Mouse (Mus musculus) heart, embryonic 12.5 days (tissue): ENCODE data around the gene Fbln1. TPM values are rescaled to one million over a fixed set of nuclear protein-coding genes. Genes with fewer than 3 reads are reported as not detected.

Experiments
- ATAC-seq: fragments of 200-750 bp; cut with Nextera tagmentation; 2 replicates; pipeline ENCODE4 v1.8.0; 2017; ENCODE audit warnings: moderate TSS enrichment, moderate library complexity; ENCODE audit not compliant: insufficient number of reproducible peaks, low FRiP score
- H3K27ac ChIP-seq: fragments of 300-500 bp; sonication (generic); 2 replicates; pipeline ENCODE4 v1.5.1; 2016; ENCODE audit warnings: mild to moderate bottlenecking, moderate library complexity; ENCODE audit not compliant: poor library complexity, severe bottlenecking
- H3K27me3 ChIP-seq: fragments of 300-500 bp; sonication (generic); replicated peaks from 2 replicates; pipeline ENCODE4 v1.6.1; 2016; ENCODE audit warnings: mild to moderate bottlenecking, moderate library complexity
- H3K36me3 ChIP-seq: fragments of 300-500 bp; sonication (generic); 2 replicates; pipeline ENCODE4 v1.6.1; 2016; ENCODE audit warnings: mild to moderate bottlenecking, moderate library complexity
- H3K4me1 ChIP-seq: fragments of 300-500 bp; sonication (generic); replicated peaks from 2 replicates; pipeline ENCODE4 v1.6.1; 2016; ENCODE audit warnings: mild to moderate bottlenecking
- H3K4me2 ChIP-seq: fragments of 300-500 bp; sonication (generic); 2 replicates; pipeline ENCODE4 v1.6.1; 2016; ENCODE audit warnings: mild to moderate bottlenecking, moderate library complexity
- H3K4me3 ChIP-seq: fragments of 300-500 bp; sonication (generic); 2 replicates; pipeline ENCODE4 v1.5.1; 2016; ENCODE audit warnings: mild to moderate bottlenecking
- H3K9ac ChIP-seq: fragments of 300-500 bp; sonication (generic); 2 replicates; pipeline ENCODE4 v1.6.1; 2016; ENCODE audit warnings: mild to moderate bottlenecking, moderate library complexity
- H3K9me3 ChIP-seq: fragments of 300-500 bp; sonication (generic); replicated peaks from 2 replicates; pipeline ENCODE4 v1.6.1; 2016; ENCODE audit warnings: mild to moderate bottlenecking, moderate library complexity
- WGBS: fragments of 180-500 bp; shearing (Covaris S2); methylation state at CpG from one replicate; pipeline ENCODE4 v1.1.7; 2016; 5-methylcytosine and 5-hydroxymethylcytosine counted together
- polyA plus RNA-seq: library from polyadenylated mRNA; unstranded; fragments of >200 nt; fragmentation: Nextera tagmentation; extraction: Ambion mirVana; gene quantifications from 2 replicates; pipeline ENCODE4 v1.2.1, GENCODE M21; 2016

Fbln1 gene
- polyA plus RNA-seq, 1 experiment from 2014 or later, result 142 TPM

DNA sequence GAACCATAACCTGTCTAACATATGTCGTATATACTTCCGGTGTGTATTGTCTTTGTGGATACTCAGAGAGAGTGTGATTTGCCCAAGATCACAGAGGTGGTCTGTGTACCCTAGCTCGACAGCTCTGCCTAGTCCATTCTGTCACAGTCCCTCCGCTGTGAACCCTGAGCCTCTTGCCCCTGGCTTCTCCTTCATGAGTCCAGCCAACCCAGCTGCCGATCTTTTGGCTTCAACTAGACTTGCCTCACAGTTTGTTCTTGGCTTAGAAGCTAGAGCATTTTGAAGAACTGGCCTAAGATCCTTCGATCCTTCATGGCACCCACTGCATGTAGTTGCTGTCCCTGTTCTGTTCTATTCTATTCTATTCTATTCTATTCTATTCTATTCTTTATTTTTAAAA, 46.7 kb downstream of the Fbln1 start:
- WGBS, result 91% methylated on average over 6 of the region's 6 CpGs
- no peak overlapping the region for H3K27ac ChIP-seq
- H3K9me3 ChIP-seq, result no peaks in the 10 kb centered on the region
- no peak overlapping the region for H3K4me2 ChIP-seq
- H3K4me3 ChIP-seq, result no peak overlapping the region
- no peaks in the 10 kb centered on the region for H3K4me1 ChIP-seq
- no peak for ATAC-seq
- H3K36me3 ChIP-seq, result peaks cover 40% of the 10 kb centered on the region
- no peak overlapping the region for H3K9ac ChIP-seq
- peaks cover 5% of the 10 kb centered on the region; the same call in 1 of the 2 replicates for H3K27me3 ChIP-seq

DNA sequence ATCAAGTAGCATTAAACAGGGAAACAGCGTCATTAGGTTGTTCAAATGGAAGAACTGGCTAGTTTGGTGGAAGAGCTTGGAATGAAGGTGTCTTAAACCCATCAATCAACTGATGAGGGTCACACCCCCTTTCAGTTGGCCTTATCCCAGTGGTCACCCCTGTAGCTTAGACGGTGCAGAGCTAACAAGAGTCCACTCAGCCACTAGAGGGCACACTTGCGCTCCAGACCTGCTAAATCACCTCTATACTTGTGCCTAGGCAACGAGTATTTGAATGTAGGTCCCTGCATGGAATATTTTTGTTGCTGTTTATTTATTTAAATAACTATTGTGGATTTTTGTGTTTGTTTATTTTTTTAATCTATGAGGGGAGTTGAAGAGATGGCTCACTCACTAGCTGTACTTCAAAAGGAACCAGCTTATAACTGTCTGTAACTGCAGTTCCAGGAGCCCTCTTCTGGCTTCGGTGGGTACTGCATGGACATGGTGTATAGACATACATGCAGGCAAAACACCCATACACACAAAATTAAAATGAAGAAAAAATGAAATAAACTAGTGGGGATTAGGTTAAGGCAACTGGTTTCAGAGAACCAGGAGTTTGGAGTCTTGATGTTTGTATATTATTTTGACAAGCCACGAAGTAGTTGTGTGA, 52.2 kb downstream of the Fbln1 start:
- H3K4me3 ChIP-seq, result no peak overlapping the region
- no peak overlapping the region for H3K27ac ChIP-seq
- no peak for ATAC-seq
- no peaks in the 10 kb centered on the region for H3K27me3 ChIP-seq
- H3K4me2 ChIP-seq, result no peak overlapping the region
- H3K9me3 ChIP-seq, result peaks cover 6% of the 10 kb centered on the region
- 63% methylated on average over 6 of the region's 6 CpGs for WGBS
- H3K36me3 ChIP-seq, result peaks cover 12% of the 10 kb centered on the region
- no peaks in the 10 kb centered on the region for H3K4me1 ChIP-seq
- no peak overlapping the region for H3K9ac ChIP-seq

DNA sequence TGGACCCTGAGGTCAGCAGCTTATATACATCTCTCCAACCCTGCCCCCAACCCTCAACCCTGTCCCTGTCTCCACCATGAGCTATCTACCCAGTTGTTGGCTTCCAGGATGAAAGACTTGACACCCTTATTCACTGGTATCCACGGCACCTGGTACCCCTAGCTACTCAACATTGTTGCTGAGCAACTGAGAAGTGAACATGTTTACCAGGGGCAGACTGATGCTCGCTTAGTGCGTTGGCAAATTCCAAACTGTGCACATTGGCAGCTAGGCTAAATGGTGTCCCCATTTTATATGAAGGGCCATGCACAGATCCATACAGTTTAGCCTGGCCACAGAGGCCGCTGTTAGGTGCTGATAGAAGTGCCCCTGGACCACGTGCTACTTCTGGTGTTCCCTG, 57.1 kb downstream of the Fbln1 start:
- Histone ChIP-seq H3K9ac (no peak overlapping the region), H3K27ac (no peak overlapping the region), H3K4me1 (peaks cover 3% of the 10 kb centered on the region; the same call in 1 of the 2 replicates), H3K4me2 (no peak overlapping the region), H3K36me3 (peaks cover 25% of the 10 kb centered on the region; the same call in 1 of the 2 replicates), H3K27me3 (no peaks in the 10 kb centered on the region), H3K4me3 (no peak overlapping the region), H3K9me3 (peaks cover 6% of the 10 kb centered on the region)
- ATAC-seq, result no peak
- 79% methylated on average over 5 of the region's 5 CpGs for WGBS

DNA sequence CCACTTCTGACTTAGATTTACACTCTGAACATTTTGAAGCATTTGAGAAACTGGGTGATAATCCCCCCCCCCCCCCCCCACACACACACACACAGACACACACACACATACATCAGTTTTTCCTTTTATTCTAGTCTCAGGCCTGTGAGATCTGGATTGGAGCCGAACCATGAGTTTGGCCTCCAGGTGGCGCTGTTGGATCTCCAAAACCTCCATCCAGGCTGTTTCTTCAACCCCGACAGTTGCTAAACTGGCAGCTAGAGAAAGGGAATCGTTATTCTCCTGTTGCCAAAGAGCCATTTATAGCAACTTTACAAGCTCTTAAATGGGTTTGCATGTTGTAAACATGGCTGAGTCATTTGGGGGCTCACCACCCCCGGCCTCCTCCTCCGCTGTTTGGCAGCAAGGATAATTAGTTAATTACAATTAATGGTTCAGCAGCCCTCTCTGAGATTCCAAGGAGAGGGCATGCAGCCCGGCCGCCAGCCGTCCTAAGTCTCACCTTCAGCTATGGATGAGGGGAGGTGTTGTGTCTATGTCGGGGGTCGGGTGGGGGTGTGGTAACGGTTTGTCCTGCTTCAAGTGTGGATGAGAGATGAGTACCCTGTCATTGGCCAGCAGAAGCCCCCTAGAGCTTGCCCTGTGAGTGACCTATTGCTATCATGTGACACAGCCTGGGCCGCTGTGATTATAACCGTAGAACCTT, 61.1 kb downstream of the Fbln1 start:
- H3K27ac ChIP-seq, result no peak overlapping the region
- H3K9me3 ChIP-seq, result no peaks in the 10 kb centered on the region
- H3K4me1 ChIP-seq, result peaks cover 8% of the 10 kb centered on the region
- no peak overlapping the region for H3K9ac ChIP-seq
- H3K36me3 ChIP-seq, result peaks cover 16% of the 10 kb centered on the region; the same call in 1 of the 2 replicates
- WGBS, result 40% methylated on average over 14 of the region's 14 CpGs
- H3K27me3 ChIP-seq, result 0 out of 2 replicates have a peak, but pooled peaks cover 4% of the 10 kb centered on the region
- H3K4me2 ChIP-seq, result no peak overlapping the region
- H3K4me3 ChIP-seq, result no peak overlapping the region
- ATAC-seq, result no peak

DNA sequence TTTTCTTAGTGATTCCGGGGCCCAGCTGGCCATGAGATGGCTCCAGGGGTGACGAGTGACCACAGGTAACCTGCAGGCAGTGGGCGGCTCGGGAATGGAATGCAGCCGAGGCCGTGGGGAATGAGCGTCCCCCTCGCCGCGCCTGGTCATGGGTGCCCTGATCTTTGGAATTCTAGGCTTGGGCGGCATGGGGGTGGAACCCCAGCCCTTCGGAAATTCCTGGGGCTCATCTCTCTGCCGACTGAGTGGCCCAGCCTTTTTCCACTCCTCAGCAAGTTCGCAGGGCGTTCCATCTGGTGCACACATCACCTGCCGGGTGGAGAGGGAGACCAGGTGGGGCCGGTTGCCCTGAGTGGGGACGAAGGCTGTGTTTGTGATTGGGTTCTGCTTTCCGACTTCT, 62.1 kb downstream of the Fbln1 start:
- Histone ChIP-seq H3K4me2 (no peak overlapping the region), H3K36me3 (peaks cover 16% of the 10 kb centered on the region; the same call in 1 of the 2 replicates), H3K9ac (no peak overlapping the region), H3K4me1 (peaks cover 10% of the 10 kb centered on the region), H3K27me3 (0 out of 2 replicates have a peak, but pooled peaks cover 4% of the 10 kb centered on the region), H3K4me3 (no peak overlapping the region), H3K27ac (no peak overlapping the region), H3K9me3 (no peaks in the 10 kb centered on the region)
- WGBS, result 87% methylated on average over 19 of the region's 19 CpGs
- no peak for ATAC-seq

DNA sequence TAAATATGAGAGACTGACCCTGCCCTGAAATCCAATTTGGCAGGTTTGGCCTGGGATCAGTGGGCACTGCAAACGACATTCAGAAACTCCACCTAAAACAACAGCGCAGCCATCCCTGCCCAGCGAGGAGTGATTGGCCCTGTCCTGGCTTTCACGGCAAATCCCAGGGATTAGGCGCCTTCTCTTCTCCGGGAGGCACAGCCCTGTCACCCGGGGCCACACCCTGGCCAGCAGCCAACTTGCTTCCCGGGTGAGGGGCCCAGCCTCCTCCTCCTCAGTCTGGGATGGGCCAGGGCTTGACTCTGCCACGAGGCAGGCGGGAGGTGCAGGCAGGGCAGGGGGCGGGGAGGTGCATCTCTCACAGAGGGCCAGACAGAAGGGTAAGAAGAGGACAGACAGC, 67.2 kb downstream of the Fbln1 start:
- 29% methylated on average over 11 of the region's 11 CpGs for WGBS

DNA sequence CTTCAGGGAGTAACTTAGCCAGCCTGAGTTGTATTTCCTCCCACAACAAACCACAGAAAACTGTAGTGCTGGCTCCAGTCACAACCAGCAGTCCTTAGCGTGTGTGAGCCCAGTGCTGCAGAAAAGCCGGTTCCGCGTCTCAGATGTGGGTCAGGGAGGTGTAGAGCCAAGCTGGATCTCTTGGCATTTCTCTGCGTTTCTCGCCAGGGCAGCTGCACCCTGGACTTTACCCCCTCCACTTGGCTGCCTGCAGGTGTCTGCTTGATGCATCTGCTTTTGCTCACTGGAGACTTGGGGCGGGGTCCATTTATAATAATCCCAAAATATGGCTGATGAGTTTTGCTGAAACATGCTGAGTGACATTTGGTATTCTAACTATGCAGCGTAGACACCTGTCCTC, 71.5 kb downstream of the Fbln1 start:
- no peak overlapping the region for H3K4me2 ChIP-seq
- H3K27me3 ChIP-seq, result 0 out of 2 replicates have a peak, but pooled peaks cover 3% of the 10 kb centered on the region
- H3K4me1 ChIP-seq, result peaks cover 8% of the 10 kb centered on the region
- no peaks in the 10 kb centered on the region for H3K36me3 ChIP-seq
- ATAC-seq, result no peak
- no peak overlapping the region for H3K9ac ChIP-seq
- H3K9me3 ChIP-seq, result no peaks in the 10 kb centered on the region
- WGBS, result 88% methylated on average over 8 of the region's 8 CpGs
- no peak overlapping the region for H3K4me3 ChIP-seq
- no peak overlapping the region for H3K27ac ChIP-seq

More for the DNA sequence above, 67.2 kb downstream of the Fbln1 start:
- H3K4me3 ChIP-seq, result no peak overlapping the region
- peaks cover 12% of the 10 kb centered on the region for H3K4me1 ChIP-seq
- no peaks in the 10 kb centered on the region for H3K9me3 ChIP-seq
- H3K27me3 ChIP-seq, result 0 out of 2 replicates have a peak, but pooled peaks cover 8% of the 10 kb centered on the region
- no peak overlapping the region for H3K27ac ChIP-seq
- ATAC-seq, result peak; percentile 37; the same call in 1 of the 2 replicates
- H3K4me2 ChIP-seq, result no peak overlapping the region
- H3K9ac ChIP-seq, result no peak overlapping the region
- H3K36me3 ChIP-seq, result no peaks in the 10 kb centered on the region

DNA sequence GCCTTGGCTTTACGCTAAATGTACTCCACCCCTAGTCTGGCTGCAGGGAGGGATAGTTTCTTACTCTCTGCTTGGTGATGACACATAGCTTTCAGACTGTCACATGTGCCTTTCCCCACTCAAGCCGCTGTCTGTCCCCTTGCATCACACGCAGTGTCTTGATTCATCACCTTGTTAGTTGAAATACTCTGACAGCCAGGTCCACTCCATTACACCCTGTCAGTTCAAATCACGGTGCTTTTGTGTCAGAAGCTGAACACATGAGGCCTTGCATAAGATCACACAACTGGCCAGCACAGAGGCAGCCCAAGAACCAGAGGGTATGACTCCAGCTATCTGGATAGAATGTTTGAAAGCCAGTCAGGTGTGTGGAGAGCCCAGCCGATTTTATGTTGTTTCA, 73.2 kb downstream of the Fbln1 start:
- Histone ChIP-seq H3K27ac (no peak overlapping the region), H3K4me2 (no peak overlapping the region), H3K4me1 (no peaks in the 10 kb centered on the region), H3K27me3 (0 out of 2 replicates have a peak, but pooled peaks cover 3% of the 10 kb centered on the region), H3K36me3 (no peaks in the 10 kb centered on the region), H3K4me3 (no peak overlapping the region), H3K9me3 (no peaks in the 10 kb centered on the region), H3K9ac (no peak overlapping the region)
- WGBS, result 63% methylated on average over 5 of the region's 5 CpGs
- ATAC-seq, result no peak

DNA sequence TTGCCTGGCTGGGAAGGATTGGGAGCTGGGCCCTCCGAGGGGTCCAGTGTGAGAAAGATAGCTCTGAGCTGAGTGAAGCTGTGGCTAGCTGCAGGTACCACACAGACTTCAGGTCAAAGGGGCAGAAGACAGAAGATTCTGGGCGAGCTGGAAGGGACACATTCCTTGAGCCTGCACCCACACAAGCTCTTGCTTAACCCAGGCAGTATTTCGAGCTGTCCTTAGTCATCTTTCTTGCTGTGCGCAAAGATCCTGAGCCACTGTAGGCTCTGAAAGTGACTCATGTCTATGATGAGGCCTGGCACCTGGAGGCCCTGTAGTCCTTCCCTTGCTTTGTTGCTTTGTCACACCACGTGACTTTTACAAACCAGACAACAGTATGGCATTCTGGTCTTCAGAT, 76.3 kb downstream of the Fbln1 start:
- Histone ChIP-seq H3K4me3 (no peak overlapping the region), H3K27me3 (no peaks in the 10 kb centered on the region), H3K9me3 (no peaks in the 10 kb centered on the region), H3K4me2 (no peak overlapping the region), H3K27ac (no peak overlapping the region), H3K4me1 (no peaks in the 10 kb centered on the region), H3K9ac (no peak overlapping the region), H3K36me3 (peaks cover 3% of the 10 kb centered on the region; the same call in 1 of the 2 replicates)
- WGBS, result 81% methylated on average over 5 of the region's 5 CpGs
- ATAC-seq, result no peak

DNA sequence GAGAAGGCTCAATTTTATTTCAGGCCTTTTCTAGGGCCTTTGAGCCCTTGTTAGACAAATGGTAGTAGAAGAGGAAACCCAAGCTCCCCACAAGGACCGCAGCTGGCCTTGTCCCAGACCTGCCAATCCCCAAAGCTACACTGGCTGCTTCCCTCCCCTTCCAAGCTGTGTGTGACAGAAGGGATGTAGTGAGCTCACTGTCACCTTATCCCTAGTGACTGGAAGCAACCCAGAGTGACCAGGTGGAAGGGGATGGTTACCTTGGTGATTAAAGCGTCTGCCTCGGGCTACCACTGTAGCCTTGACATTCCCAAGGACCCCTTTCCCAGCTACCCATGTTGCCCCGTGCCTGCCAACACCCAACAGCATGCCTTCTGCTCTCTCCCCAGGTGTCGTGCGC, 78.9 kb downstream of the Fbln1 start:
- no peaks in the 10 kb centered on the region for H3K27me3 ChIP-seq
- H3K36me3 ChIP-seq, result peaks cover 3% of the 10 kb centered on the region; the same call in 1 of the 2 replicates
- H3K9ac ChIP-seq, result no peak overlapping the region
- no peak overlapping the region for H3K27ac ChIP-seq
- H3K9me3 ChIP-seq, result no peaks in the 10 kb centered on the region
- H3K4me2 ChIP-seq, result no peak overlapping the region
- no peak for ATAC-seq
- H3K4me1 ChIP-seq, result 0 out of 2 replicates have a peak, but pooled peaks cover 4% of the 10 kb centered on the region
- 90% methylated on average over 6 of the region's 6 CpGs for WGBS
- H3K4me3 ChIP-seq, result no peak overlapping the region

DNA sequence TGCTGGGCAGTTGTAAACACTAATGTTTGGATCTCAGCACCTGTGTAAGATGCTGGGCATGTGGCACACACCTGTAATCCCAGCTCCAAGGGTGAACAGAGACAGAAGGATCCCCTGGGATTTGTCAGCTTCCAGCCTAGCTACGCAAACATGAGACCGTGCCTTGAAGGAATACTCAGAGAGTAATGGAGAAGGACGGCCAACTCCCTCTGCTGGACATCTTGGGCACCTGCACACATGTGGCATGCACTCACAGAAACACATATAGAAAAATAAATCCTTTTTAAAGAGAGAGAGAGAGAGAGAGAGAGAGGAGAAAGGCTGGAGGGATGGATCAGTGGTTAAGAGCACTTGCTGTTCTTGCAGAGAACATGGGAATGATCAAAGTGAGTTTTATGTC, 88.9 kb downstream of the Fbln1 start:
- H3K9ac ChIP-seq, result no peak overlapping the region
- H3K9me3 ChIP-seq, result no peaks in the 10 kb centered on the region
- no peak overlapping the region for H3K4me2 ChIP-seq
- no peak overlapping the region for H3K27ac ChIP-seq
- peaks cover 23% of the 10 kb centered on the region for H3K4me1 ChIP-seq
- ATAC-seq, result no peak
- WGBS, result 85% methylated on average over 3 of the region's 3 CpGs
- peaks cover 5% of the 10 kb centered on the region; the same call in 1 of the 2 replicates for H3K27me3 ChIP-seq
- H3K4me3 ChIP-seq, result no peak overlapping the region
- H3K36me3 ChIP-seq, result no peaks in the 10 kb centered on the region
